Mouse (Mus musculus): ENCODE measurements around the gene Gm20388. TPM values are rescaled to one million over a fixed set of nuclear protein-coding genes. Genes with fewer than 3 reads are reported as not detected.

The Gm20388 gene
- polyA plus RNA-seq, 1 experiment from 2014 or later, result not detected

GRCm38 (mm10) chr8:121557746-121558145 is 1647.1 kb downstream of the Gm20388 start:
- H3K27me3 ChIP-seq (ENCODE audit: control insufficient read depth, insufficient read depth, low read length), result no peaks in the 10 kb centered on the region
- no peak overlapping the region for H3K4me3 ChIP-seq (ENCODE audit: low read depth, low read length)
- DNase-seq (ENCODE audit: low spot score, missing footprints) (peak; percentile 49), ATAC-seq (ENCODE audit: low FRiP score) (no peak)
- no peaks in the 10 kb centered on the region for H3K9me3 ChIP-seq (ENCODE audit: control insufficient read depth, low read length)
- WGBS, result 91% methylated on average over 11 of the region's 11 CpGs
- no peak overlapping the region for H3K9ac ChIP-seq (ENCODE audit: low read length)
- H3K4me1 ChIP-seq (ENCODE audit: control insufficient read depth, insufficient read depth, low read length), result no peaks in the 10 kb centered on the region
- H3K36me3 ChIP-seq (ENCODE audit: control insufficient read depth, insufficient read depth, low read length), result peaks cover 11% of the 10 kb centered on the region
- no peak overlapping the region for H3K4me2 ChIP-seq
- no peak overlapping the region for H3K27ac ChIP-seq (ENCODE audit: low read depth, low read length)

GRCm38 (mm10) chr8:121558538-121558937 is 1647.9 kb downstream of the Gm20388 start:
- WGBS, result 91% methylated on average over 16 of the region's 16 CpGs
- Histone ChIP-seq H3K9me3 (ENCODE audit: control insufficient read depth, low read length) (no peaks in the 10 kb centered on the region), H3K36me3 (ENCODE audit: control insufficient read depth, insufficient read depth, low read length) (peaks cover 9% of the 10 kb centered on the region), H3K27me3 (ENCODE audit: control insufficient read depth, insufficient read depth, low read length) (no peaks in the 10 kb centered on the region), H3K4me1 (ENCODE audit: control insufficient read depth, insufficient read depth, low read length) (no peaks in the 10 kb centered on the region), H3K4me3 (ENCODE audit: low read depth, low read length) (no peak overlapping the region), H3K27ac (ENCODE audit: low read depth, low read length) (no peak overlapping the region), H3K4me2 (no peak overlapping the region), H3K9ac (ENCODE audit: low read length) (no peak overlapping the region)
- no peak for ATAC-seq (ENCODE audit: low FRiP score)
- DNase-seq (ENCODE audit: low spot score, missing footprints), result peak; percentile 31

GRCm38 (mm10) chr8:121559801-121560200 is 1649.2 kb downstream of the Gm20388 start:
- H3K27ac ChIP-seq (ENCODE audit: low read depth, low read length), result no peak overlapping the region
- H3K4me1 ChIP-seq (ENCODE audit: control insufficient read depth, insufficient read depth, low read length), result peaks cover 7% of the 10 kb centered on the region; the same call in 1 of the 2 replicates
- 92% methylated on average over 12 of the region's 12 CpGs for WGBS
- no peak overlapping the region for H3K4me3 ChIP-seq (ENCODE audit: low read depth, low read length)
- H3K4me2 ChIP-seq, result no peak overlapping the region
- no peaks in the 10 kb centered on the region for H3K36me3 ChIP-seq (ENCODE audit: control insufficient read depth, insufficient read depth, low read length)
- H3K27me3 ChIP-seq (ENCODE audit: control insufficient read depth, insufficient read depth, low read length), result no peaks in the 10 kb centered on the region
- H3K9me3 ChIP-seq (ENCODE audit: control insufficient read depth, low read length), result no peaks in the 10 kb centered on the region
- no peak for DNase-seq (ENCODE audit: low spot score, missing footprints)
- ATAC-seq (ENCODE audit: low FRiP score), result no peak
- no peak overlapping the region for H3K9ac ChIP-seq (ENCODE audit: low read length)

- no peaks in the 10 kb centered on the region for H3K9me3 ChIP-seq (ENCODE audit: control insufficient read depth, low read length)
- ATAC-seq (ENCODE audit: low FRiP score) (no peak), DNase-seq (ENCODE audit: low spot score, missing footprints) (no peak)
- H3K4me2 ChIP-seq, result no peak overlapping the region
- 92% methylated on average over 7 of the region's 7 CpGs for WGBS
- no peaks in the 10 kb centered on the region for H3K36me3 ChIP-seq (ENCODE audit: control insufficient read depth, insufficient read depth, low read length)
- H3K4me3 ChIP-seq (ENCODE audit: low read depth, low read length), result no peak overlapping the region
- H3K27ac ChIP-seq (ENCODE audit: low read depth, low read length), result no peak overlapping the region
- no peak overlapping the region for H3K9ac ChIP-seq (ENCODE audit: low read length)
- peaks cover 7% of the 10 kb centered on the region; the same call in 1 of the 2 replicates for H3K4me1 ChIP-seq (ENCODE audit: control insufficient read depth, insufficient read depth, low read length)
- no peaks in the 10 kb centered on the region for H3K27me3 ChIP-seq (ENCODE audit: control insufficient read depth, insufficient read depth, low read length)
These were observed 1649.9 kb downstream of the Gm20388 start for GRCm38 (mm10) chr8:121560432-121561100.

GRCm38 (mm10) chr8:121561636-121562345 is 1651.2 kb downstream of the Gm20388 start:
- Histone ChIP-seq H3K4me2 (no peak overlapping the region), H3K36me3 (ENCODE audit: control insufficient read depth, insufficient read depth, low read length) (no peaks in the 10 kb centered on the region), H3K4me1 (ENCODE audit: control insufficient read depth, insufficient read depth, low read length) (peaks cover 7% of the 10 kb centered on the region; the same call in 1 of the 2 replicates), H3K27ac (ENCODE audit: low read depth, low read length) (no peak overlapping the region), H3K27me3 (ENCODE audit: control insufficient read depth, insufficient read depth, low read length) (no peaks in the 10 kb centered on the region), H3K4me3 (ENCODE audit: low read depth, low read length) (no peak overlapping the region), H3K9me3 (ENCODE audit: control insufficient read depth, low read length) (no peaks in the 10 kb centered on the region), H3K9ac (ENCODE audit: low read length) (no peak overlapping the region)
- DNase-seq (ENCODE audit: low spot score, missing footprints), result no peak
- WGBS, result 88% methylated on average over 16 of the region's 16 CpGs
- ATAC-seq (ENCODE audit: low FRiP score), result no peak

GRCm38 (mm10) chr8:121562941-121563351 is 1652.3 kb downstream of the Gm20388 start:
- H3K4me1 ChIP-seq (ENCODE audit: control insufficient read depth, insufficient read depth, low read length), result peaks cover 7% of the 10 kb centered on the region; the same call in 1 of the 2 replicates
- no peaks in the 10 kb centered on the region for H3K9me3 ChIP-seq (ENCODE audit: control insufficient read depth, low read length)
- H3K4me2 ChIP-seq, result no peak overlapping the region
- no peaks in the 10 kb centered on the region for H3K36me3 ChIP-seq (ENCODE audit: control insufficient read depth, insufficient read depth, low read length)
- ATAC-seq (ENCODE audit: low FRiP score) (no peak), DNase-seq (ENCODE audit: low spot score, missing footprints) (no peak)
- H3K4me3 ChIP-seq (ENCODE audit: low read depth, low read length), result no peak overlapping the region
- H3K27ac ChIP-seq (ENCODE audit: low read depth, low read length), result no peak overlapping the region
- H3K9ac ChIP-seq (ENCODE audit: low read length), result no peak overlapping the region
- no peaks in the 10 kb centered on the region for H3K27me3 ChIP-seq (ENCODE audit: control insufficient read depth, insufficient read depth, low read length)
- 89% methylated on average over 9 of the region's 9 CpGs for WGBS

GRCm38 (mm10) chr8:121563701-121564100 is 1653.1 kb downstream of the Gm20388 start:
- Histone ChIP-seq H3K9me3 (ENCODE audit: control insufficient read depth, low read length) (no peaks in the 10 kb centered on the region), H3K4me1 (ENCODE audit: control insufficient read depth, insufficient read depth, low read length) (peaks cover 7% of the 10 kb centered on the region; the same call in 1 of the 2 replicates), H3K27ac (ENCODE audit: low read depth, low read length) (no peak overlapping the region), H3K4me3 (ENCODE audit: low read depth, low read length) (no peak overlapping the region), H3K4me2 (no peak overlapping the region), H3K36me3 (ENCODE audit: control insufficient read depth, insufficient read depth, low read length) (no peaks in the 10 kb centered on the region), H3K9ac (ENCODE audit: low read length) (no peak overlapping the region), H3K27me3 (ENCODE audit: control insufficient read depth, insufficient read depth, low read length) (no peaks in the 10 kb centered on the region)
- no peak for DNase-seq (ENCODE audit: low spot score, missing footprints)
- WGBS, result 58% methylated on average over 6 of the region's 6 CpGs
- ATAC-seq (ENCODE audit: low FRiP score), result no peak

GRCm38 (mm10) chr8:121568321-121568720 is 1657.7 kb downstream of the Gm20388 start:
- WGBS, result 83% methylated on average over 6 of the region's 6 CpGs
- Histone ChIP-seq H3K9me3 (ENCODE audit: control insufficient read depth, low read length) (no peaks in the 10 kb centered on the region), H3K4me1 (ENCODE audit: control insufficient read depth, insufficient read depth, low read length) (peaks cover 7% of the 10 kb centered on the region; the same call in 1 of the 2 replicates), H3K9ac (ENCODE audit: low read length) (no peak overlapping the region), H3K4me2 (no peak overlapping the region), H3K4me3 (ENCODE audit: low read depth, low read length) (no peak overlapping the region), H3K27ac (ENCODE audit: low read depth, low read length) (no peak overlapping the region), H3K27me3 (ENCODE audit: control insufficient read depth, insufficient read depth, low read length) (no peaks in the 10 kb centered on the region), H3K36me3 (ENCODE audit: control insufficient read depth, insufficient read depth, low read length) (no peaks in the 10 kb centered on the region)
- ATAC-seq (ENCODE audit: low FRiP score) (no peak), DNase-seq (ENCODE audit: low spot score, missing footprints) (no peak)

- no peak overlapping the region for H3K4me2 ChIP-seq
- H3K4me1 ChIP-seq (ENCODE audit: control insufficient read depth, insufficient read depth, low read length), result no peaks in the 10 kb centered on the region
- no peaks in the 10 kb centered on the region for H3K27me3 ChIP-seq (ENCODE audit: control insufficient read depth, insufficient read depth, low read length)
- WGBS, result 83% methylated on average over 21 of the region's 21 CpGs
- H3K27ac ChIP-seq (ENCODE audit: low read depth, low read length), result no peak overlapping the region
- H3K9me3 ChIP-seq (ENCODE audit: control insufficient read depth, low read length), result no peaks in the 10 kb centered on the region
- ATAC-seq (ENCODE audit: low FRiP score) (no peak), DNase-seq (ENCODE audit: low spot score, missing footprints) (no peak)
- no peak overlapping the region for H3K9ac ChIP-seq (ENCODE audit: low read length)
- H3K4me3 ChIP-seq (ENCODE audit: low read depth, low read length), result no peak overlapping the region
- H3K36me3 ChIP-seq (ENCODE audit: control insufficient read depth, insufficient read depth, low read length), result no peaks in the 10 kb centered on the region
These were observed 1659.7 kb downstream of the Gm20388 start for GRCm38 (mm10) chr8:121570335-121570734.

Data from midbrain, embryonic 11.5 days (tissue).